ENCODE assay signal across 12 mouse cellular contexts in the genomic region with DNA sequence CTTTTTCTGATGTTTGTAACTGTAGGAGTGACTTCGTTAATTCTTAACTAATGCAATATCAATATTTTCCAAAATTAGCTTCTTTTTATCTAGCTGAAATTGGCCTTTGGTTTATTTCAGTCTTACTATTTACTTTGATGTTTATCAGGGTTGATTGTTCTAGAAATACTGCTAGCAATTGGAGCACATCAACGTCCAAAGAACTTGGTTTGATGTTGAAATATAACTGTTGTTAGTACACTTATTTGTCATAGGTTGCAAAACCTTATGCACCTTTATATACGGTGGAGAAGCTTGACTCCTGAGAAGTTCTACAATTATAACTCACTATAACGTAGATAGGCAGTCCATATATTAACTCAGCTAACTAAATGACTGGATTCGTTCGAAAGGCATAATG.
"Had no signal": no experiment of that assay in that cellular context is flagged by ENCODE, and none has a peak within 500 bp of the region (broad histone marks: within the 10 kb centered on the region; RNA-seq: fewer than 3 reads in every experiment).

No protein-coding gene starts in this region.

- H3K27ac ChIP-seq: layer of hippocampus, adult 2 months; limb, embryonic 12.5 days; lung, embryonic 15.5 days; midbrain, embryonic 13.5 days; neural tube, embryonic 15.5 days had no signal

- ATAC-seq: midbrain, embryonic 13.5 days had no signal

- DNase-seq: kidney, postnatal 10 days; kidney, postnatal 4 days; lung, postnatal 14 days; right cerebral cortex, adult 18-20 months; right cerebral cortex, postnatal 25 days; thymus, postnatal 36 days had no signal

- H3K4me1 ChIP-seq: midbrain, embryonic 13.5 days had no signal

- H3K27me3 ChIP-seq: limb, embryonic 12.5 days; lung, embryonic 15.5 days; midbrain, embryonic 13.5 days; neural tube, embryonic 15.5 days had no signal

- H3K9ac ChIP-seq: limb, embryonic 12.5 days; lung, embryonic 15.5 days; midbrain, embryonic 13.5 days; neural tube, embryonic 15.5 days had no signal

- H3K4me3 ChIP-seq: limb, embryonic 12.5 days; lung, embryonic 15.5 days; midbrain, embryonic 13.5 days; neural tube, embryonic 15.5 days had no signal

- H3K4me2 ChIP-seq: liver, embryonic 11.5 days; lung, embryonic 15.5 days; midbrain, embryonic 13.5 days; neural tube, embryonic 15.5 days had no signal

- H3K36me3 ChIP-seq: limb, embryonic 12.5 days; lung, embryonic 15.5 days; midbrain, embryonic 13.5 days; neural tube, embryonic 15.5 days had no signal

- H3K9me3 ChIP-seq: limb, embryonic 12.5 days; lung, embryonic 15.5 days; midbrain, embryonic 13.5 days; neural tube, embryonic 15.5 days had no signal
